Mouse (Mus musculus) layer of hippocampus, adult 2 months (tissue): ENCODE data around the gene Sdk1. TPM values are rescaled to one million over a fixed set of nuclear protein-coding genes. Genes with fewer than 3 reads are reported as not detected.

Experiments used
- DNase-seq, 2 experiments: peaks; one replicate each; pipeline ENCODE4 v3.0.0; 2022; ENCODE audit warnings: low spot score in 2 of 2
- H3K27ac ChIP-seq: fragments of 200-600 bp; 2 replicates; pipeline ENCODE4 v1.8.1; 2022
- H3K4me3 ChIP-seq: fragments of 200-600 bp; 2 replicates; pipeline ENCODE4 v1.8.1; 2022; ENCODE audit warnings: mild to moderate bottlenecking
- CTCF ChIP-seq: fragments of 200-600 bp; conservative IDR thresholded peaks from 2 replicates; pipeline ENCODE4 v1.8.1; 2022; ENCODE audit warnings: antibody characterized with exemption, mild to moderate bottlenecking, moderate library complexity
- total RNA-seq, 2 experiments: library from RNA; stranded (reverse); gene quantifications; 2 replicates each; pipeline ENCODE4 v1.2.3; 2021

Gene Sdk1
- total RNA-seq, 2 experiments from 2014 or later = 6.3 to 8.9 TPM

DNA sequence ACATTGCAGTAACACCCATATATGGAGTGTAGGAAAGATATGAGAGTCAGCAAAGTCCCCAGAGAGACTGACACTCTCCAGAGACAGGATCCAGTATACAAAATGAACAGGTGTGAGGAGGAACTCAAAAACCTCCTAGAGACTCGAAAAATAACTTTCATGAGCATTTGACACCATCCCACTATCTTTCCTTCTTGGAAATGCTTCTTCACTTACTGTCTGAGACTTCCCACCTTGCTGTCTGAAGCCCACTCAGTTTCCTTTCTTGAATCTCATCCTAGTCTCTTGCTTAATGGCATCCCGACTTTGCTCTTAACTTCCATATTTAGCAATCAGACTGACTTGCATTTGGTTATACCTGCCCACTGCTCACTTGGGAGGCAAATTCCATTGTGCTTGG lies 40.5 kb downstream of the Sdk1 start:
- H3K4me3 ChIP-seq = no peak overlapping the region
- DNase-seq = no peak
- TF ChIP-seq CTCF = no peak
- no peak overlapping the region for H3K27ac ChIP-seq

DNA sequence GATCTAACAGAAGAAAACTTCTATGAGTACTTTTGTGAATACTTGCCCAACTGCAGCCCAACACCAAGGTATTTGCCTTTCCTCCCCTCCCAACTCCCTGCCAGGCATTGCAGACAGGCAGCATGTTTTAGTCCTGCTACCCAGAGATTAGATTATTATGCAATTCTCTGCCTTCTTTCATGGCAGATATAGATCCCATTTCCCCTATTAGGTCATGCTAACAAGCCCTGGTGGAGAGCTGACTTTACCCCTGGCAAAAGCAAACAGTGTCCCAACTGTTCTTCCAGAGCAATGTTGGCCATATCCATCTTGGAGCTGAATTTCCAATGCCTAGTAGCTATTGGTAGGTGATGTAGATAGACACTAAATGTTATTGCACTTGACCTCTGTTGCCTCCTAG lies 48.3 kb downstream of the Sdk1 start:
- no peak for TF ChIP-seq CTCF
- no peak for DNase-seq
- no peak overlapping the region for H3K4me3 ChIP-seq
- H3K27ac ChIP-seq = no peak overlapping the region

DNA sequence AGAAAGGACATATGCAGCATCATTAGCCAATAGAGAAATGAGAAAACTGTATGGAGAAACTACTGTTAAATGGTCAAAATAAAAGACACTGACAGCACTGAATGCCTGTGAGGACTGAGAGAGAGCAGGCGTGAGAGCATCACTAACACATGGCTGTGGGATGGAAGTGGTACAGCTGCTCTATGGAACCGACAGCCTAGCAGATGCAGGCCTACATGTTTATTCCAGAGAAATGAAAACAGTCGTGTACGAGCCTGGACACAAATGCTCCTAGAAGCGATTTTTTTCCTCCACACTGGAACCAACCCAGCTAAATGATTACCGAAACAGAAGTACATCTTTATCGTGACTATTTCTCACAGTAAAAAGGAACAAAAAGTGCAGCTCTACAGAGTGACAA lies 54.0 kb downstream of the Sdk1 start:
- Histone ChIP-seq H3K4me3 (no peak overlapping the region), H3K27ac (no peak overlapping the region)
- TF ChIP-seq CTCF = no peak
- DNase-seq = peak; percentile 27 to 64

DNA sequence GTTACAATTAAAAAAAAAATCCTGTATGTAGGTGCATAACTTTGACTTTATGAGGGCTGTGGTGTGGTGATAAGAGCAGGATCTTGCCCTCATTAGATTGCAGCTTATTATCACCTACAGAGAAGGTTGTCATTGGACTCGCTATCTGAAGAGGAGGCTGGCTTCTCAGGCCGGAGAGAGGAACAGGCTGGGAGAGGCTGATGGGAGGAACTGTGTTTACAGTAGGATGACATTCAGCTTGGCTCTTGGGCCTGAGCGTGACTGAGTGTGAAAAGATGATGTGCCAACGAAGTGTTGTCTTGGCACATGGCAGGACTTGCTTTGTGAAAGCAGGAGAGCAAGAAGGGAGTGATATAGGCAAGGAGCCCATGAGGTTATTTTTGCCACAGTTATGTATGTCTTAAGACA lies 61.0 kb downstream of the Sdk1 start:
- no peak overlapping the region for H3K4me3 ChIP-seq
- no peak for DNase-seq
- TF ChIP-seq CTCF = no peak
- H3K27ac ChIP-seq = no peak overlapping the region

DNA sequence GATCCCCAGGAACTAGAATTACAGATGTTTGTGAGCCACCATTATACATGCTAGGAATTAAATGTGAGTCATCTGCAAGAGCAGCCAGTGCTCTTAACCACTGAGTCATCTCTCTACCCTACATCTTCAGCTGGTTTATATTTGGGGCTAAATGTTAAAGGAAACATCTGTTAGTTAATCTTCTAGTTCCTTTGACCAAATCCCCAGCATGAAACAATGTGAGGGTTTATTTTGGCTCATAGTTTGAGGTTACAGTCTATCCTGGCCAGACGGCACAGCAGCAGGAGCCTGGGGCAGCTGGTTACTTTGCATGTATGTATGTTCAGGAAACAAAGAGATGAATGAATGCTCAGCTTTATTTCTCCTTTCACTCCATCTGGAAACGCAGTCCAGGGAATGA lies 62.5 kb downstream of the Sdk1 start:
- DNase-seq = no peak
- TF ChIP-seq CTCF = no peak
- H3K27ac ChIP-seq = no peak overlapping the region
- no peak overlapping the region for H3K4me3 ChIP-seq

DNA sequence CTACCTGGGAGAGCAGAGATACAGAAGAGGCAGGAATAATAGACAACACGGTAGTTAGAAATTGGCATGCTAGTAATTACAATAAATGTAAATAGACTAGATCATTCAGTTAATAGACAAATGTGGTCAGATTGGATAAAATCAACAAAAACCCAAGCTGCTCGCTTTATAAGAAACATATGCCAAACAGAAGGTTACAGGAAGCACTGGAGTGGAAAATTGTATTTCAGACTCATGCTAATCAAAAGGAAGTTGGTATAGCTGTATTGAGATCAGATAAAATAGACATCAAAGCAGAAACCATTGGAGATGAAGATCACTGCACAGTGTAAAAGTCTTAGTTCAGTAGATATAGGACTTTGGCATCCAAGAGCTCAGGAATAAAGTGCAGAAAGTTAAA lies 63.4 kb downstream of the Sdk1 start:
- Histone ChIP-seq H3K27ac (no peak overlapping the region), H3K4me3 (no peak overlapping the region)
- no peak for TF ChIP-seq CTCF
- no peak for DNase-seq

DNA sequence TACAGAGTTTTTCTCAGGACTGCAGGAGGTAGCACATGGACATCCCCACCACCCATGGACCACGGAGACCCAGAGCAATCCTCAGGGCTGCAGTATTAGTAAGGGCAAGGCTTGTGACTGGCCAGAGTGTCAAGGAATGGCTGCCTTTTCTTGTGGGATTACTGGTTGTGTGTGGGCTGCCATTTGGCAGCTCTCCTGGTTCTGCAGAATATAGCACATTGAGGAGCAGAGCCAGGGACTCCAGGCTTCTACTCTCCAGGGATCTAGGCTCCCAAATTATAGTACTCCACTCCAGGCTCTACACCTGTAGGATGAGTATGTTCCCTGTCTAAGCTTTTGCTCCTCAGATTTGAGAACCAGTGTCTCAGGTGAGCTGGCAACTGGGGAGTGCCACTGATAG lies 69.4 kb downstream of the Sdk1 start:
- Histone ChIP-seq H3K4me3 (no peak overlapping the region), H3K27ac (no peak overlapping the region)
- DNase-seq = no peak
- TF ChIP-seq CTCF = no peak

DNA sequence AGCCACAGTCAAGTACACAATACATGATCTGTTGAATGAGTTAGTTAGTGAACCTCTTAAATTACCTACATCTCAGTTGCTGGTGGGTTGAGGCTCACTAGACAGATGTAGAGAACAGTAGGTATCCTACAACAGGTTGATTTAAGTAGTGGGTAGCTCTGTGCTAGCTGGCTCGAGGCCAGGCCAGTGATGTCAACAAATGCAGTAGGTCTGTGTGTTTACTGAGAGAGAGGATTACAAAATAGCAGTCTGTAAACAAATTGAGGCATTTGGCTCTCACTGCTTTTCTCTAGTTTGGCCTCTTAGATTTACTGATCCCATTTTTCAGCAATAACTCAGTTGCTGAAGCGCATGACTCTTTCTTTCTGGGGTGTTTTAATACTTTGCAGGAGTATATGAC lies 70.5 kb downstream of the Sdk1 start:
- no peak for DNase-seq
- TF ChIP-seq CTCF = no peak
- no peak overlapping the region for H3K27ac ChIP-seq
- H3K4me3 ChIP-seq = no peak overlapping the region

DNA sequence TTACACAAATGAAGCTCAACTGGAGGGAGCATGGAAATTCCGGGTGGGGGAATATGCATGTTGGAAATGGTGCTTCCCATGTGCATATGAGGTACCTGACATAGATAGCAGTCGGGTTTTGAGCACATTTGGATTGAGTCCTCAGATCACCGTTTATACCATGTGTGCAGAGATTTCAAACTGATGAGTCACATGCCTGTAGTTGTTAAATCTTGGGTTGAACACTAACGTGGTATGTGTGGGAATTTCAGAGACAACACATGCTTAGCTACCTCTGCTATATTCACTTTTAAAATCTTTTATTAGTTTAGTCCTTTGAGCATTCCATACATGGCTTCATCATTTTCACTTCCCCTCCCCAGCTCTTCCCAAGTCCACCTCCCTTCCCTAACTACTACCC lies 71.0 kb downstream of the Sdk1 start:
- no peak for DNase-seq
- no peak overlapping the region for H3K27ac ChIP-seq

DNA sequence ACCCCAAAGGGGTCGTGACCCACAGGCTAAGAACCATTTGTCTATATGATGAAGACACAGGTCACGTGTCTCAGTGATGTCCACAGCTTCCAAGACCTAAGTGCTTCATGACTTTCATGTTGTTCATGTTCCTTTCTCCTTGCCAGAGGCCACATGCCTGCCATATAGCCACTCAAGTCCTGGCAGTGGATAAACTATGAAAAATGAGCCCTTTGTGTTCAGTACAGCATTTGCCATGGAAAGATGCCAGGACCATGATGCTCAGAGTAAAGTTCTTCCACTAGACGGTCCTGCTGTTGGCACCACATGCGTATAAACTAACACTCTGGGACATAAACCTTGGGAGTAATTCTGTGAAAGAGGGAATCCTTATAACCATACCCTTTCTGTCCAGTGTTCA lies 75.8 kb downstream of the Sdk1 start:
- Histone ChIP-seq H3K27ac (no peak overlapping the region), H3K4me3 (no peak overlapping the region)
- no peak for DNase-seq
- no peak for TF ChIP-seq CTCF

More for the DNA sequence above, 71.0 kb downstream of the Sdk1 start:
- TF ChIP-seq CTCF = no peak
- no peak overlapping the region for H3K4me3 ChIP-seq

DNA sequence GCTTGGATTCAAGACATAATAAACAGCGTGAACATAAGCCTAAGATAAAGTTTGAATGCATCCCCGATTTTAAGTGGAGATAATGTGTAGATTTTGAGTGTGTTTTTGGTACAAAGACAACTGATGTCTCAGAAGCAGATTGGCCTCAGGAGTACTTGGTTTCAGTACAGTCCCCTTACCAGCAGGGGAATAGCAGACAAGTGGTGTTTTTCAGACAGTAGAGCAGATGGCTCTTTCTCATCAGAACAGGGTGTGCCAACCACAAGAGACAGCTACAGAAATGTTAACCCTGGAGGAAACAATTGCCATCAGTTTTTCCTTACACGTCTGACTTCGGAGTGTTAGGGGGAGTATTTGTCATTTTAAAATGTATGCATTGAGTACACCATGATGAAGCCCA lies 83.6 kb downstream of the Sdk1 start:
- H3K27ac ChIP-seq = peak overlapping the region; percentile 57
- no peak overlapping the region for H3K4me3 ChIP-seq
- TF ChIP-seq CTCF = peak; percentile 66
- peak in 1 of 2 experiments; percentile 58 for DNase-seq

DNA sequence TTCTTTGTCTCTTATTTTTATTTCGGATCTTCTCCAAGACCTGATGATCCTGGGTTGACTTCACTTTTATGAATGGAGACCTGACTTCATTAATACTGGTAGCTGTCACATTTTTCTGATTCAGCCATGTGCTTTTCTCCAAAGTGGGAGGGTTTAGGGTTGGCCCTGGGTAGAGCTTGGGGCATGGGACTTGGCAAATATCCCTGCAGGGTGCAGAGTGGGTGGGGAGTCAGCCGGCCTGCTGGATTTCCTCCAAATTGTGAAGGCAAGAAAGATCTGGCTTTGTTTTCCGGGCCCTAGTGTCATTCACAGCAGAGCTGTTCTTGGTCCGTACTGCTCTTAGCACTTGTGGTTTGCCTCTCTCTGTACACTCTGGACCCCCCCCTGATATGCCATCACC lies 103.1 kb downstream of the Sdk1 start:
- H3K27ac ChIP-seq = no peak overlapping the region
- DNase-seq = peak; percentile 2 to 38
- no peak for TF ChIP-seq CTCF
- H3K4me3 ChIP-seq = no peak overlapping the region

DNA sequence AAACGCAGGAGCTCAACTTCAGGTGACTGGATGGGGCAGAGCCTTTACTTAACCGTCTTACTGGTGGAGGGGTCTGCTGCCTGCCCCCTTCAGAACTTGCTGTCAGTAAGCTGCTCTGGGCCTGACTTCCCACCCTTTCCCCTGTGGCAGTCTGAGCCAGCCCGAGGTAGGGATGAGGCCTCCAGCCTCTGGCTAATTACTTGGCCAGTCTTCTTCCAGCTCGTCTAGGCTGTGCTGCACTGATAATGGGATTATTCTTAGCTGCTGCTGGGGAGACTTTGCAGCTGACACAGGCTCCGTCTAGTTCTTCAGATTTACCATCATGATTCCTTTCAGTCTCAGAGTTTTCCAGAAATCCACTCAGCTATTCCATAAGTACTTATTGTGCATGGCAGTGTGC lies 104.2 kb downstream of the Sdk1 start:
- no peak for DNase-seq
- no peak for TF ChIP-seq CTCF
- Histone ChIP-seq H3K4me3 (no peak overlapping the region), H3K27ac (no peak overlapping the region)

DNA sequence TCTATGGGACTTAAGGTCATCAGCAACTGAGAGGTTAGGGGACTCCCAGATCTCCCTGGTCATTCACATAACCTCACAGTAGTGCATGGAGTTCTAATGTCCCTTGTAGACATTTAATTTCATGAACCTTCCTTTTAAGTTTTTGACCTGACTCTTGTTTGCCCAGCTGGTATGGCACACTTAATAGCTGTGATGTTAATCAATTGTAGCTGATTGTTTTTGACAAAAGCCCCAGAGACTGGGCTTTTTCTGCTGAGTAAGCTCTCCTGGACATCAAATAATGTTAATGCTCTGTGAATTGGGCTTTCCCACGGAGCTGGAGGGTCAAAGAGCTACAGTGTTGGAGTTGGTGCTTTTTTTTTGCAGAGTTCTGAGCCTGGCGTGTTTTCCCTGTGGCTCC lies 121.4 kb downstream of the Sdk1 start:
- Histone ChIP-seq H3K27ac (no peak overlapping the region), H3K4me3 (no peak overlapping the region)
- no peak for TF ChIP-seq CTCF
- DNase-seq = no peak

DNA sequence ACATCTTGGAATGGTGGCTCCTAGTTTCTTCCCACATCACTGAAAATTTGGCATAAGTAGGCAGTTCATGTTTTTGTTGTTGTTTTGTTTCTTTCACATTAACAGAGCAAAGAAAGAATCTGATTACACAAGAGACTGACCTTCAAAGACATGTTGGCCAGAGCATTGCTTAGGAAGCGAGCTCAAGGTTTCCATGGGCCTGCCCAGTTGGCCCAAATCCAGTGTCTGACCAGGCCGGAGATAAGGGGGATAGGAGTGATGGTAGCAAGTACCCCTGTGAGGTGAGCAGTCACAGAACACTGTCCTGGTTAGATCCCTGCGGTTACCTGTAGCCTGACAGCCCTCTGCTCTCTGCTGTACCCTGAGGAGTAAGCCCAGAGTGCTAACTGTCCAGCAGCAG lies 122.7 kb downstream of the Sdk1 start:
- H3K4me3 ChIP-seq = no peak overlapping the region
- no peak for DNase-seq
- TF ChIP-seq CTCF = no peak
- H3K27ac ChIP-seq = no peak overlapping the region
